Mouse (Mus musculus): Measurements from ENCODE around the gene Elmod3. TPM values are rescaled to one million over a fixed set of nuclear protein-coding genes. Genes with fewer than 3 reads are reported as not detected.

Elmod3 gene
- polyA plus RNA-seq, 1 experiment from 2014 or later = 13.7 TPM

- 73% methylated on average over 7 of the region's 7 CpGs for WGBS
- Histone ChIP-seq H3K9ac (no peak overlapping the region), H3K27ac (no peak overlapping the region), H3K27me3 (replicated peaks) (no peaks in the 10 kb centered on the region), H3K4me3 (replicated peaks) (no peak overlapping the region), H3K9me3 (no peaks in the 10 kb centered on the region), H3K4me1 (peaks cover 5% of the 10 kb centered on the region; the same call in 1 of the 2 replicates), H3K36me3 (0 out of 2 replicates have a peak, but pooled peaks cover 5% of the 10 kb centered on the region), H3K4me2 (no peak overlapping the region)
- no peak for ATAC-seq (ENCODE audit: insufficient read depth, low FRiP score, low read depth)
Measured at GRCm38 (mm10) chr6:72565506-72565905, 32.7 kb downstream of the Elmod3 start.

- 83% methylated on average over 5 of the region's 5 CpGs for WGBS
- H3K9ac ChIP-seq = no peak overlapping the region
- no peak overlapping the region for H3K4me3 ChIP-seq (replicated peaks)
- H3K4me2 ChIP-seq = no peak overlapping the region
- no peaks in the 10 kb centered on the region for H3K27me3 ChIP-seq (replicated peaks)
- peaks cover 5% of the 10 kb centered on the region; the same call in 1 of the 2 replicates for H3K4me1 ChIP-seq
- ATAC-seq (ENCODE audit: insufficient read depth, low FRiP score, low read depth) = no peak
- no peaks in the 10 kb centered on the region for H3K9me3 ChIP-seq
- H3K27ac ChIP-seq = no peak overlapping the region
- no peaks in the 10 kb centered on the region for H3K36me3 ChIP-seq
Measured at GRCm38 (mm10) chr6:72562894-72563293, 35.3 kb downstream of the Elmod3 start.

GRCm38 (mm10) chr6:72562486-72562885 is 35.7 kb downstream of the Elmod3 start:
- H3K4me1 ChIP-seq = peaks cover 5% of the 10 kb centered on the region; the same call in 1 of the 2 replicates
- no peak overlapping the region for H3K27ac ChIP-seq
- H3K4me3 ChIP-seq (replicated peaks) = no peak overlapping the region
- WGBS = 50% methylated on average over 6 of the region's 6 CpGs
- no peak overlapping the region for H3K9ac ChIP-seq
- H3K27me3 ChIP-seq (replicated peaks) = no peaks in the 10 kb centered on the region
- no peaks in the 10 kb centered on the region for H3K36me3 ChIP-seq
- no peak overlapping the region for H3K4me2 ChIP-seq
- no peaks in the 10 kb centered on the region for H3K9me3 ChIP-seq
- no peak for ATAC-seq (ENCODE audit: insufficient read depth, low FRiP score, low read depth)

- 60% methylated on average over 8 of the region's 8 CpGs for WGBS
- Histone ChIP-seq H3K27me3 (replicated peaks) (no peaks in the 10 kb centered on the region), H3K9ac (no peak overlapping the region)
Measured at GRCm38 (mm10) chr6:72560801-72561200, 37.4 kb downstream of the Elmod3 start.

GRCm38 (mm10) chr6:72553079-72553412 is 45.2 kb downstream of the Elmod3 start:
- WGBS = 13% methylated on average over 8 of the region's 8 CpGs
- no peaks in the 10 kb centered on the region for H3K9me3 ChIP-seq
- H3K27ac ChIP-seq = peak overlapping the region; percentile 91
- H3K36me3 ChIP-seq = no peaks in the 10 kb centered on the region
- peak overlapping the region; percentile 60 for H3K4me2 ChIP-seq
- H3K27me3 ChIP-seq (replicated peaks) = no peaks in the 10 kb centered on the region
- ATAC-seq (ENCODE audit: insufficient read depth, low FRiP score, low read depth) = no peak
- peaks cover 19% of the 10 kb centered on the region for H3K4me1 ChIP-seq
- peak overlapping the region; percentile 29; the same call in 1 of the 2 replicates for H3K9ac ChIP-seq
- H3K4me3 ChIP-seq (replicated peaks) = peak overlapping the region; percentile 35

More at GRCm38 (mm10) chr6:72560801-72561200, 37.4 kb downstream of the Elmod3 start:
- ATAC-seq (ENCODE audit: insufficient read depth, low FRiP score, low read depth) = no peak
- H3K4me2 ChIP-seq = no peak overlapping the region
- H3K27ac ChIP-seq = no peak overlapping the region
- H3K4me1 ChIP-seq = peaks cover 4% of the 10 kb centered on the region; the same call in 1 of the 2 replicates
- H3K4me3 ChIP-seq (replicated peaks) = no peak overlapping the region
- H3K9me3 ChIP-seq = no peaks in the 10 kb centered on the region
- H3K36me3 ChIP-seq = no peaks in the 10 kb centered on the region

GRCm38 (mm10) chr6:72552171-72553078 is 45.8 kb downstream of the Elmod3 start:
- H3K4me3 ChIP-seq (replicated peaks) = peak overlapping the region; percentile 35
- peaks cover 19% of the 10 kb centered on the region for H3K4me1 ChIP-seq
- H3K36me3 ChIP-seq = no peaks in the 10 kb centered on the region
- ATAC-seq (ENCODE audit: insufficient read depth, low FRiP score, low read depth) = peak; percentile 92
- H3K9me3 ChIP-seq = no peaks in the 10 kb centered on the region
- H3K27ac ChIP-seq = peak overlapping the region; percentile 91
- no peak overlapping the region for H3K9ac ChIP-seq
- peak overlapping the region; percentile 60 for H3K4me2 ChIP-seq
- H3K27me3 ChIP-seq (replicated peaks) = no peaks in the 10 kb centered on the region
- WGBS = 14% methylated on average over 27 of the region's 27 CpGs

- Histone ChIP-seq H3K27me3 (replicated peaks) (no peaks in the 10 kb centered on the region), H3K4me2 (no peak overlapping the region), H3K4me3 (replicated peaks) (no peak overlapping the region; the same call in 1 of the 2 replicates), H3K4me1 (peaks cover 19% of the 10 kb centered on the region), H3K9ac (no peak overlapping the region), H3K27ac (peak overlapping the region; percentile 65; the same call in 1 of the 2 replicates), H3K9me3 (no peaks in the 10 kb centered on the region), H3K36me3 (0 out of 2 replicates have a peak, but pooled peaks cover 3% of the 10 kb centered on the region)
- ATAC-seq (ENCODE audit: insufficient read depth, low FRiP score, low read depth) = no peak
- WGBS = 82% methylated on average over 10 of the region's 10 CpGs
Measured at GRCm38 (mm10) chr6:72550503-72551100, 47.6 kb downstream of the Elmod3 start.

GRCm38 (mm10) chr6:72550025-72550424 is 48.2 kb downstream of the Elmod3 start:
- no peaks in the 10 kb centered on the region for H3K9me3 ChIP-seq
- H3K36me3 ChIP-seq = 0 out of 2 replicates have a peak, but pooled peaks cover 3% of the 10 kb centered on the region
- ATAC-seq (ENCODE audit: insufficient read depth, low FRiP score, low read depth) = no peak
- H3K27me3 ChIP-seq (replicated peaks) = no peaks in the 10 kb centered on the region
- peaks cover 19% of the 10 kb centered on the region for H3K4me1 ChIP-seq
- H3K4me3 ChIP-seq (replicated peaks) = no peak overlapping the region; the same call in 1 of the 2 replicates
- H3K27ac ChIP-seq = peak overlapping the region; percentile 65; the same call in 1 of the 2 replicates
- peak overlapping the region; percentile 22; the same call in 1 of the 2 replicates for H3K4me2 ChIP-seq
- no peak overlapping the region for H3K9ac ChIP-seq
- 72% methylated on average over 6 of the region's 6 CpGs for WGBS

- peak overlapping the region; percentile 22 for H3K4me2 ChIP-seq
- H3K36me3 ChIP-seq = 0 out of 2 replicates have a peak, but pooled peaks cover 3% of the 10 kb centered on the region
- H3K9ac ChIP-seq = no peak overlapping the region
- peak; percentile 24; the same call in 1 of the 2 replicates for ATAC-seq (ENCODE audit: insufficient read depth, low FRiP score, low read depth)
- H3K4me1 ChIP-seq = peaks cover 19% of the 10 kb centered on the region
- peak overlapping the region; percentile 65 for H3K27ac ChIP-seq
- no peaks in the 10 kb centered on the region for H3K27me3 ChIP-seq (replicated peaks)
- H3K4me3 ChIP-seq (replicated peaks) = no peak overlapping the region; the same call in 1 of the 2 replicates
- no peaks in the 10 kb centered on the region for H3K9me3 ChIP-seq
- 49% methylated on average over 9 of the region's 9 CpGs for WGBS
Measured at GRCm38 (mm10) chr6:72549041-72549580, 49.1 kb downstream of the Elmod3 start.

GRCm38 (mm10) chr6:72547862-72548261 is 50.4 kb downstream of the Elmod3 start:
- H3K4me2 ChIP-seq = no peak overlapping the region
- ATAC-seq (ENCODE audit: insufficient read depth, low FRiP score, low read depth) = no peak
- H3K9ac ChIP-seq = no peak overlapping the region
- no peaks in the 10 kb centered on the region for H3K9me3 ChIP-seq
- no peak overlapping the region for H3K27ac ChIP-seq
- peaks cover 13% of the 10 kb centered on the region; the same call in 1 of the 2 replicates for H3K4me1 ChIP-seq
- WGBS = 70% methylated on average over 3 of the region's 3 CpGs
- H3K36me3 ChIP-seq = 0 out of 2 replicates have a peak, but pooled peaks cover 3% of the 10 kb centered on the region
- H3K27me3 ChIP-seq (replicated peaks) = no peaks in the 10 kb centered on the region
- no peak overlapping the region for H3K4me3 ChIP-seq (replicated peaks)

GRCm38 (mm10) chr6:72547121-72547520 is 51.1 kb downstream of the Elmod3 start:
- WGBS = 93% methylated on average over 2 of the region's 2 CpGs
- no peaks in the 10 kb centered on the region for H3K27me3 ChIP-seq (replicated peaks)
- no peak overlapping the region for H3K4me3 ChIP-seq (replicated peaks)
- H3K4me2 ChIP-seq = no peak overlapping the region
- H3K27ac ChIP-seq = no peak overlapping the region
- no peaks in the 10 kb centered on the region for H3K9me3 ChIP-seq
- ATAC-seq (ENCODE audit: insufficient read depth, low FRiP score, low read depth) = no peak
- H3K9ac ChIP-seq = no peak overlapping the region
- 0 out of 2 replicates have a peak, but pooled peaks cover 3% of the 10 kb centered on the region for H3K36me3 ChIP-seq
- H3K4me1 ChIP-seq = peaks cover 13% of the 10 kb centered on the region; the same call in 1 of the 2 replicates

Data from stomach, embryonic 15.5 days (tissue).